Mouse (Mus musculus): ENCODE data around the gene Slc22a12.

The Slc22a12 gene

GRCm38 (mm10) chr19:6513389-6514139, 29.3 kb downstream of the Slc22a12 start:
- DNase-seq = no peak

- DNase-seq = no peak
These were observed 32.3 kb downstream of the Slc22a12 start for GRCm38 (mm10) chr19:6510546-6510945.

GRCm38 (mm10) chr19:6509881-6510280, 33.0 kb downstream of the Slc22a12 start:
- no peak for DNase-seq

- no peak for DNase-seq
These were observed 35.4 kb downstream of the Slc22a12 start for GRCm38 (mm10) chr19:6507393-6507792.

- DNase-seq = no peak
These were observed 38.2 kb downstream of the Slc22a12 start for GRCm38 (mm10) chr19:6504656-6505045.

GRCm38 (mm10) chr19:6503926-6504655, 38.7 kb downstream of the Slc22a12 start:
- peak; percentile 72 for DNase-seq

GRCm38 (mm10) chr19:6502543-6503319, 40.1 kb downstream of the Slc22a12 start:
- no peak for DNase-seq

- peak; percentile 79 for DNase-seq
These were observed 40.7 kb downstream of the Slc22a12 start for GRCm38 (mm10) chr19:6502035-6502541.

GRCm38 (mm10) chr19:6500636-6501025, 42.2 kb downstream of the Slc22a12 start:
- DNase-seq = no peak

- DNase-seq = no peak
These were observed 42.8 kb downstream of the Slc22a12 start for GRCm38 (mm10) chr19:6499860-6500635.

- DNase-seq = peak; percentile 61
These were observed 44.3 kb downstream of the Slc22a12 start for GRCm38 (mm10) chr19:6498350-6499131.

GRCm38 (mm10) chr19:6497803-6498202, 45.0 kb downstream of the Slc22a12 start:
- peak; percentile 69 for DNase-seq

GRCm38 (mm10) chr19:6497150-6497801, 45.6 kb downstream of the Slc22a12 start:
- DNase-seq = peak; percentile 83

- no peak for DNase-seq
These were observed 46.2 kb downstream of the Slc22a12 start for GRCm38 (mm10) chr19:6496462-6497149.

GRCm38 (mm10) chr19:6495714-6496113, 47.1 kb downstream of the Slc22a12 start:
- DNase-seq = no peak

GRCm38 (mm10) chr19:6494504-6495170, 48.2 kb downstream of the Slc22a12 start:
- no peak for DNase-seq

- no peak for DNase-seq
These were observed 48.8 kb downstream of the Slc22a12 start for GRCm38 (mm10) chr19:6494032-6494431.

- DNase-seq = no peak
These were observed 49.6 kb downstream of the Slc22a12 start for GRCm38 (mm10) chr19:6493219-6493618.

- DNase-seq = peak; percentile 87
These were observed 50.7 kb downstream of the Slc22a12 start for GRCm38 (mm10) chr19:6492124-6492523.

- DNase-seq = no peak
These were observed 51.3 kb downstream of the Slc22a12 start for GRCm38 (mm10) chr19:6491538-6491937.
